Mouse (Mus musculus): ENCODE measurements around the gene Cd276. TPM values are rescaled to one million over a fixed set of nuclear protein-coding genes. Genes with fewer than 3 reads are reported as not detected.

Cd276 gene
- 4.8 and 6.6 TPM in 2 replicates for polyA plus RNA-seq (2021; fragmentation: Nextera tagmentation)
- long read RNA-seq, experiment 1, transcript Cd276-202 (8 exons, 3,603 nt): major isoform, 6 of 15 reads
- long read RNA-seq, experiment 1, partial matches to known transcripts: 1 of 15 reads
- long read RNA-seq, experiment 1, other reads (novel, unspliced or antisense): 6 of 15 reads
- long read RNA-seq, experiment 2, partial matches to known transcripts: 0 of 3 reads
- long read RNA-seq, experiment 2, other reads (novel, unspliced or antisense): 2 of 3 reads

DNA sequence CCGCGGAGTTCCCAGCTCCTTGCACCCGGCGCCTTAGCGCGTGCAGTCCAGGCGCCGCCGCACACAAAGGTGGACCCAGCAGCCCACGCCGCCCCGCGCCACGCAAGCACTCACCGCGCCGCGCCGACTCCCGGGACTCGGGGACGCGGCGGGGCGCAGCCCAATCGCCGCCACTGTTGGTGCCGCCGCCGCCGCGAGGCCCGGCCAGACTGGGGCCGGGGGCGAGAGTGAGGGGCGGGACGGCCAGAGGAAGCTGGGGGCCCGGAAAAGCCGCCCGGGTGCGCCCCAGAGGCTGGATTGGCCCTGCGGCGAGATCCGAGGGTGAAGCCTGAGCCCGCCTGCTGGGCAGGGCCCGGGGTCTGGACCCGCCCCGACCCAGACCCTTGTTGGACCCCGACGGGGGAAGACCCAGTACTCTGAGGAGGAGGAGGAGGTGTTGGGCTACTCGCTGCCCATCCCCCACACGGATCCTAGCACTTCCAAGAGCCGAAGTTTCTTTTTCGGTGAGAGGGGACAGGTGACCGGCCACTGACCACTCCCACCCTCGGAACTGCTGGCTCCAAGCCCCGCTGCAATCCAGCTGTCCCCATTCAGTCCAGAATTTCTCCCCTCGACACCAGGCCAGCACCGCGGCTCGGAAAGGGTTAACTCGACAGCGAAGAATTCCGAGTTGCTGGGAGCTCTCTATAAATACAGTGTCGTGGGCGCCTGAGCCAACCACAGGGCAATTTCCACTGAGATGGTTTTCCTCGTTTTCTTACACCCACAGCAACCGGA lies at the start of gene Cd276:
TSS of gene Cd276 (minus strand) at position 530 of the 777 bp plus-strand sequence.

DNA sequence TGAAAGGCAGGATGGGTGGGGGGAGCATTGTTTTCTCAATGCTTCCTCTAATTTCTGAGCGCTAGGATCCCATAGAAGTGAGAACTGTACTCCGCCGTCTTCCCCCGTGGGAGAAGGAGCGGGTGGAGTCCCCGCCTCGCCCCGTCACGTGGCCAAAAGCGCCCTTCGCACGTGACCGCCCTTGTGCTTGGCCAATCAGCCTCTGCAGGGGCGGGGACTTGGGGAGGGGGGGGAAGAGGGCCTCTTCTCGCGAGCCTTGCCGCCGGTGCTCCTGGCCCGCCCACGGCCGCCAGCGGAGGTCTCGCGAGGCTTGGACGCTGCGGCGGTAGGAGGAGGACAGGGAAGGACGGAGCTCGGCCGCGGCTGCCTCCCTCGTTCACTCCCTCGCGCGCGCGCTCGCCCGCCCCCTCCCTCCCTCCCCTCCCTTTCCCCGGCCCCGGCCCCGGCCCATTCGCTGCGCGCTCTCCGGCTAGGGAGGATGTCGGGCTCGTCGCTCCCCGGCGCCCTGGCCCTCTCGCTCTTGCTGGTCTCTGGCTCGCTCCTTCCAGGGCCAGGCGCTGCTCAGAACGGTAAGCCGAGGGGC lies 26.8 kb upstream of the Cd276 start, which contains the start of gene Nptn:
TSS of gene Nptn (plus strand) at position 283 of the 583 bp plus-strand sequence.

DNA sequence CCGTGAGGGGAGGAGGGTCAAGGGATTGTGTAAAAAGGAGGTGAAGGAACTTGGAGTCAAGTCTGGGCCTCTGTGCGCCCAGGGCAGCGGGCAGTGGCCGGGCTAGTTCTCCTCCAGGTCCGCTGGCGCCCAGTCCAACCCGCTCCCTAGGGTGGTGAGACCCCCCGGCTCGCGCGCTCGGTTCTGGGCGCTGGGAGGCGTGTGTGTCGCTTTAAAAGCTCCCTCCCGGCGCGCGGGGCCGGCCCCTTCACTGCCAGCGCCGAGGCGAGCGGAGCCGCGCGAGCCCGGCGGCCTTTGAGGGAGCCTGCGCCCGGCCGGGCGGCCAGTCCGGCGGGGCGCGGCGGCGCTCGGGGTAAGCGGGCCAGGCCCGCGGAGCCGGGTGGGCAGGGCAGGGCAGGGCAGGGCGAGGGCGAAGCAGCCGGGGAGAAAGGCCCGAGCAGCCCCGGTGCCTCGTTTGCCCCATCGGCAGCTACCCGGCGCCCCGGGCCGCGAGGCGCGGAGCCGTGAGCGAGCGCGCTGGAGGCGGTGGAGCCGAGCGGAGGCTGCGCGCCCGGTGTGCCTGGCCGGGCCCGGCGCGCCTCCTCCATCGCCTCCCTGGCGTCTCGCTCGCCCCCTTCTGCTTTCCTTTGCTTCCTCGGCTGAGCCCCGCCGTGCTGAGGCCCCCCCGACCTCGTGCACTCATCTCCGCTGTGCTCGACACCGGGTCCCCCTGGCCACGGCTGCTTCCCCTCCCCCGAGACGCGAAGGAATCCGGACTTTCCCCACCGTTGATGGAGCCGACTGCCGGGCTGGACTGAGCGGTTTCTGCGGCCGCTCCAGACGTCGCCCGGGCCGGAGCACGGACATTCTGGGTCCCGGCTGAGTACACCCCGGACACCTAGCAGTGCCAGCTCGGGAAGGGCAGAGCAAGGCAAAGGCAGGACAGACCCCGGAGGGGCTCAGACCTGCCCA lies 67.1 kb downstream of the Cd276 start, which contains the start of gene Insyn1:
TSS of gene Insyn1 (plus strand) at position 753 of the 951 bp plus-strand sequence.

Other genes starting within 250 kb of the Cd276 start
- gene Loxl1, start 242.3 kb downstream of the Cd276 start, polyA plus RNA-seq (2021; fragmentation: Nextera tagmentation): 0.44 and 1.2 TPM in 2 replicates
- gene Tbc1d21, start 185.0 kb downstream of the Cd276 start, polyA plus RNA-seq (2021; fragmentation: Nextera tagmentation): not detected in 2 replicates
- 2.5 and 8.9 TPM in 2 replicates for gene Insyn1, start 66.8 kb downstream of the Cd276 start, polyA plus RNA-seq (2021; fragmentation: Nextera tagmentation)
- 421 and 661 TPM in 2 replicates for gene Nptn, start 26.8 kb upstream of the Cd276 start, polyA plus RNA-seq (2021; fragmentation: Nextera tagmentation)
- 0.32 and 0.48 TPM in 2 replicates for gene Rec114, start 188.5 kb upstream of the Cd276 start, polyA plus RNA-seq (2021; fragmentation: Nextera tagmentation)

All from left cerebral cortex, adult 6 months (tissue).